ENCODE assay signal across 16 mouse cellular contexts in genomic region chr3:107841370-107841769, GRCm38 (mm10). TPM values are rescaled to one million over a fixed set of nuclear protein-coding genes. Genes with fewer than 3 reads are reported as not detected.
DNase-seq lines count a peak whose midpoint lies in the region; ATAC-seq and TF ChIP-seq lines count a peak whose summit lies in the region.
"Had no signal": no experiment of that assay in that cellular context is flagged by ENCODE, and none has a peak within 500 bp of the region (broad histone marks: within the 10 kb centered on the region; RNA-seq: fewer than 3 reads in every experiment).

No protein-coding gene starts in this region.

- intact Hi-C loops in heart, postnatal 10 days (cut with DNase I) = no loop called here

- no peaks in the 10 kb centered on the region for H3K36me3 ChIP-seq in hindbrain, embryonic 13.5 days
- no peaks in the 10 kb centered on the region for H3K36me3 ChIP-seq in hindbrain, embryonic 14.5 days (replicated peaks; ENCODE audit: control insufficient read depth, insufficient read depth)
- H3K36me3 ChIP-seq in C2C12 (ENCODE audit: control insufficient read depth, insufficient read depth) = no peaks in the 10 kb centered on the region
- H3K36me3 ChIP-seq in embryonic facial prominence, embryonic 13.5 days = no peaks in the 10 kb centered on the region
- H3K36me3 ChIP-seq: limb, embryonic 15.5 days had no signal

- no peak overlapping the region for H3K4me2 ChIP-seq in hindbrain, embryonic 13.5 days
- H3K4me2 ChIP-seq in hindbrain, embryonic 14.5 days (replicated peaks) = no peak overlapping the region
- H3K4me2 ChIP-seq in embryonic facial prominence, embryonic 13.5 days = no peak overlapping the region
- H3K4me2 ChIP-seq: limb, embryonic 15.5 days had no signal

- no peaks in the 10 kb centered on the region for H3K79me2 ChIP-seq in C2C12 (ENCODE audit: control insufficient read depth, insufficient read depth)

- no peaks in the 10 kb centered on the region for H3K9me3 ChIP-seq in hindbrain, embryonic 13.5 days
- no peaks in the 10 kb centered on the region for H3K9me3 ChIP-seq in hindbrain, embryonic 14.5 days (ENCODE audit: control insufficient read depth, low read length)
- no peaks in the 10 kb centered on the region for H3K9me3 ChIP-seq in embryonic facial prominence, embryonic 13.5 days
- H3K9me3 ChIP-seq: limb, embryonic 15.5 days had no signal

- no peak overlapping the region for H3K27ac ChIP-seq in hindbrain, embryonic 13.5 days
- H3K27ac ChIP-seq in hindbrain, embryonic 14.5 days = no peak overlapping the region
- H3K27ac ChIP-seq in embryonic facial prominence, embryonic 13.5 days = peak overlapping the region; percentile 28; the same call in 1 of the 2 replicates
- H3K27ac ChIP-seq: limb, embryonic 15.5 days had no signal

- no peak for TF ChIP-seq CTCF in C2C12 (IDR thresholded peaks at IDR 0.05; ENCODE audit: control insufficient read depth, insufficient read depth, insufficient read length)

- H3ac ChIP-seq in C2C12 (ENCODE audit: control insufficient read depth, insufficient read length, low read depth) = peak overlapping the region; percentile 35

- no peak for ATAC-seq in hindbrain, embryonic 13.5 days (ENCODE audit: low FRiP score)
- ATAC-seq in hindbrain, embryonic 14.5 days (ENCODE audit: low FRiP score) = no peak
- ATAC-seq in embryonic facial prominence, embryonic 13.5 days (ENCODE audit: insufficient number of reproducible peaks, insufficient read depth, low FRiP score, low TSS enrichment, low read depth) = no peak
- no peak for ATAC-seq in monocyte, adult 5-6 weeks (replicated peaks; ENCODE audit: insufficient number of reproducible peaks, low FRiP score, low TSS enrichment, poor library complexity, severe bottlenecking)

- peaks cover 13% of the 10 kb centered on the region for H3K4me1 ChIP-seq in hindbrain, embryonic 13.5 days (replicated peaks)
- peaks cover 9% of the 10 kb centered on the region for H3K4me1 ChIP-seq in hindbrain, embryonic 14.5 days (replicated peaks; ENCODE audit: control insufficient read depth, insufficient read depth, low read length)
- H3K4me1 ChIP-seq in embryonic facial prominence, embryonic 13.5 days = peaks cover 23% of the 10 kb centered on the region

- 81% methylated on average over 7 of the region's 7 CpGs for WGBS in hindbrain, embryonic 13.5 days
- 78% methylated on average over 7 of the region's 7 CpGs for WGBS in hindbrain, embryonic 14.5 days
- 79% methylated on average over 7 of the region's 7 CpGs for WGBS in embryonic facial prominence, embryonic 13.5 days

- 0 out of 2 replicates have a peak overlapping the region, but pooled peaks have one; percentile 5 for H3K9ac ChIP-seq in hindbrain, embryonic 13.5 days
- no peak overlapping the region for H3K9ac ChIP-seq in hindbrain, embryonic 14.5 days
- H3K9ac ChIP-seq in embryonic facial prominence, embryonic 13.5 days = 0 out of 2 replicates have a peak overlapping the region, but pooled peaks have one; percentile 21
- H3K9ac ChIP-seq: limb, embryonic 15.5 days had no signal

- H3K79me3 ChIP-seq in C2C12 (ENCODE audit: low read depth) = no peaks in the 10 kb centered on the region

- no peak overlapping the region for H3K4me3 ChIP-seq in hindbrain, embryonic 13.5 days
- no peak overlapping the region for H3K4me3 ChIP-seq in hindbrain, embryonic 14.5 days (replicated peaks; ENCODE audit: low read length)
- H3K4me3 ChIP-seq in C2C12 (ENCODE audit: insufficient read depth, poor library complexity, severe bottlenecking) = no peak overlapping the region
- no peak overlapping the region for H3K4me3 ChIP-seq in embryonic facial prominence, embryonic 13.5 days
- H3K4me3 ChIP-seq: limb, embryonic 15.5 days had no signal

- no peak for DNase-seq in hindbrain, embryonic 14.5 days (ENCODE audit: low spot score)
- peak; percentile 78 to 86 for DNase-seq in heart, postnatal 10 days
- DNase-seq in embryo, embryonic 9.5 days (ENCODE audit: extremely low spot score) = no peak
- DNase-seq in spleen, postnatal 10 days (ENCODE audit: low spot score in 2 of 2) = no peak
- DNase-seq: kidney, adult 11 months; lung, postnatal 36 days had no signal

- no peaks in the 10 kb centered on the region for H3K27me3 ChIP-seq in hindbrain, embryonic 13.5 days
- no peaks in the 10 kb centered on the region for H3K27me3 ChIP-seq in hindbrain, embryonic 14.5 days (ENCODE audit: control insufficient read depth, insufficient read depth, low read length)
- no peaks in the 10 kb centered on the region for H3K27me3 ChIP-seq in C2C12 (ENCODE audit: control insufficient read depth, insufficient read depth, insufficient read length)
- H3K27me3 ChIP-seq in embryonic facial prominence, embryonic 13.5 days = no peaks in the 10 kb centered on the region
- H3K27me3 ChIP-seq: limb, embryonic 15.5 days had no signal

TF ChIP-seq in C2C12, 6 proteins besides CTCF, POLR2A, EP300 and RAD21:
- TF ChIP-seq MYOD1 (IDR thresholded peaks at IDR 0.05; ENCODE audit: control insufficient read depth, insufficient read length, low read depth) (peak; percentile 11), CEBPB (IDR thresholded peaks at IDR 0.05; ENCODE audit: low read depth) (no peak)

RNA-seq across cellular contexts. Expression of gene Eps8l3, which starts 35.7 kb away (rescaled TPM):
- not detected in 2 replicates for polyA plus RNA-seq in hindbrain, embryonic 13.5 days (2015; fragmentation: Nextera tagmentation; extraction: Ambion mirVana)
- not detected in 2 replicates for polyA plus RNA-seq in hindbrain, embryonic 14.5 days (2014; fragmentation: Nextera tagmentation; extraction: Ambion mirVana)
- polyA plus RNA-seq in C2C12 (2012; fragmentation: generic; extraction: Trizol) = not detected
- polyA plus RNA-seq in embryonic facial prominence, embryonic 13.5 days (2015; fragmentation: Nextera tagmentation; extraction: Ambion mirVana) = 0.98 TPM in 1 of 2 replicates, not detected in the other
- total RNA-seq in heart, postnatal 10 days (2021) = not detected
- not detected in 3 replicates for total RNA-seq in monocyte, adult 5-6 weeks (2017)
- total RNA-seq: common myeloid progenitor, adult 5-6 weeks; granulocyte monocyte progenitor cell, adult 5-6 weeks; layer of hippocampus, postnatal 25 days had no signal
- polyA plus RNA-seq: brain, embryonic 14.5 days; forebrain, embryonic 11.5 days; limb, embryonic 15.5 days had no signal

RNA-seq across cellular contexts. Expression of gene Gstm5, which starts 54.3 kb away (rescaled TPM):
- 230 and 243 TPM in 2 replicates for polyA plus RNA-seq in hindbrain, embryonic 13.5 days (2015; fragmentation: Nextera tagmentation; extraction: Ambion mirVana)
- 255 and 259 TPM in 2 replicates for polyA plus RNA-seq in hindbrain, embryonic 14.5 days (2014; fragmentation: Nextera tagmentation; extraction: Ambion mirVana)
- polyA plus RNA-seq in C2C12 (2012; fragmentation: generic; extraction: Trizol) = 20.7 TPM
- 250 and 275 TPM in 2 replicates for polyA plus RNA-seq in embryonic facial prominence, embryonic 13.5 days (2015; fragmentation: Nextera tagmentation; extraction: Ambion mirVana)
- 10 to 100 TPM; 50.7 to 50.8 TPM for total RNA-seq in heart, postnatal 10 days (2021)
- 5.0 to 6.9 TPM in 2 of 3 replicates, not detected in the other for total RNA-seq in monocyte, adult 5-6 weeks (2017)

Comparison
In these comparisons a context has a peak if more than half of its experiments do, and no peak if none do; other contexts are left out.
1. DNase-seq: peak in heart, postnatal 10 days (2 of 2); none in hindbrain, embryonic 14.5 days (single experiment), embryo, embryonic 9.5 days (single experiment) and spleen, postnatal 10 days (0 of 2).
2. RNA of gene Gstm5, which starts 54.3 kb away (polyA plus RNA-seq): 255 to 259 TPM in hindbrain, embryonic 14.5 days, 250 to 275 TPM in embryonic facial prominence, embryonic 13.5 days and 230 to 243 TPM in hindbrain, embryonic 13.5 days; 20.7 TPM in C2C12 (single experiment); every median in the first group is over 10 times any median in the second.